Mouse (Mus musculus): ENCODE measurements around the gene Gpr146. TPM values are rescaled to one million over a fixed set of nuclear protein-coding genes. Genes with fewer than 3 reads are reported as not detected.

Gpr146 gene
- polyA plus RNA-seq, 1 experiment from 2014 or later: 1.8 TPM

DNA sequence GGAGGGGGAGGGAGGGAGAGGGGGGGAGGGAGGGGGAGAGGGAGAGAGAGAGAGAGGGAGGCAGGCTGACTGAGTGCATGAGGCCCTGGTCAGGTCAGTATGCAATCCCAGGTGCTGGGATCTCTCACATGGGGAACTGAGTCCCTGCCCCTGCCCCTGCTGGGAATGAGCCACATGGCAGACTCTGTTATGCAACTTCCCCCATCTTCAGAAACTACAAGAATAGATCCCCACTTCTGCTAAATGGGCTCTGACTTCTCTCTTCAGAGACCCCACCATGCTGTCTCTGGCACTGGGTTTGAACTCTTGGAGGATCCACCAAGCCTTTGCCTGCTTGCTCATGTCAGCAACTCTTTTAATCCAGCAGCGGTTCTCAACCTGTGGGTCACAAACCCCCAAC is 11.7 kb upstream of the Gpr146 start:
- Histone ChIP-seq H3K4me3 (ENCODE audit: low read depth, low read length) (no peak overlapping the region), H3K9ac (replicated peaks; ENCODE audit: low read depth, low read length) (no peak overlapping the region), H3K4me1 (ENCODE audit: control insufficient read depth, insufficient read depth, low read length) (0 out of 2 replicates have a peak, but pooled peaks cover 5% of the 10 kb centered on the region), H3K9me3 (ENCODE audit: control insufficient read depth, low read length) (no peaks in the 10 kb centered on the region), H3K27me3 (ENCODE audit: control insufficient read depth, insufficient read depth, low read length) (no peaks in the 10 kb centered on the region), H3K4me2 (ENCODE audit: low read depth, low read length) (no peak overlapping the region), H3K36me3 (ENCODE audit: control insufficient read depth, insufficient read depth, low read length) (no peaks in the 10 kb centered on the region), H3K27ac (ENCODE audit: low read depth, low read length) (no peak overlapping the region)
- no peak for ATAC-seq (ENCODE audit: low read depth)
- WGBS: 85% methylated on average over 1 of the region's 1 CpGs

DNA sequence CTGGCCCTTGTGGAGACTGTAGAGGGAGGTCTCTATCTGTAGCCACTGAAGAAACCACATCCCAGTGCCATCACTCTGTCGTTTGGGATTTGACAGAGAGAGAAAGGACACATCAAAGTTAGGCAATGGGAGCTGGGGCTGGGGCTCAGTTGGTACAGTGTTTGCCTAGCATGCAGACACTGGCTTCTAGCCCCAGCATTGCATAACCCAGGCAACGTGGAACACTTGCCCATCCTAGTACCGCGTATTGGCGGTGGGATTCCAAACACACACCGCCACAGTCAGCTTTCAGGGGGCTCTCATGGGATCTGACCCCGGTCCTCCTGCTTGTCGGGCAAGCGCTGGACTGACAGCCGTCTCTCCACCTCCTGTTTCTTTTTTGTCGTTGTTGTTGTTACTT is 11.0 kb upstream of the Gpr146 start:
- H3K4me3 ChIP-seq (ENCODE audit: low read depth, low read length): no peak overlapping the region
- no peaks in the 10 kb centered on the region for H3K36me3 ChIP-seq (ENCODE audit: control insufficient read depth, insufficient read depth, low read length)
- no peaks in the 10 kb centered on the region for H3K9me3 ChIP-seq (ENCODE audit: control insufficient read depth, low read length)
- H3K27me3 ChIP-seq (ENCODE audit: control insufficient read depth, insufficient read depth, low read length): no peaks in the 10 kb centered on the region
- no peak for ATAC-seq (ENCODE audit: low read depth)
- no peak overlapping the region for H3K9ac ChIP-seq (replicated peaks; ENCODE audit: low read depth, low read length)
- 74% methylated on average over 11 of the region's 11 CpGs for WGBS
- H3K4me2 ChIP-seq (ENCODE audit: low read depth, low read length): no peak overlapping the region
- peaks cover 9% of the 10 kb centered on the region for H3K4me1 ChIP-seq (ENCODE audit: control insufficient read depth, insufficient read depth, low read length)
- no peak overlapping the region for H3K27ac ChIP-seq (ENCODE audit: low read depth, low read length)

DNA sequence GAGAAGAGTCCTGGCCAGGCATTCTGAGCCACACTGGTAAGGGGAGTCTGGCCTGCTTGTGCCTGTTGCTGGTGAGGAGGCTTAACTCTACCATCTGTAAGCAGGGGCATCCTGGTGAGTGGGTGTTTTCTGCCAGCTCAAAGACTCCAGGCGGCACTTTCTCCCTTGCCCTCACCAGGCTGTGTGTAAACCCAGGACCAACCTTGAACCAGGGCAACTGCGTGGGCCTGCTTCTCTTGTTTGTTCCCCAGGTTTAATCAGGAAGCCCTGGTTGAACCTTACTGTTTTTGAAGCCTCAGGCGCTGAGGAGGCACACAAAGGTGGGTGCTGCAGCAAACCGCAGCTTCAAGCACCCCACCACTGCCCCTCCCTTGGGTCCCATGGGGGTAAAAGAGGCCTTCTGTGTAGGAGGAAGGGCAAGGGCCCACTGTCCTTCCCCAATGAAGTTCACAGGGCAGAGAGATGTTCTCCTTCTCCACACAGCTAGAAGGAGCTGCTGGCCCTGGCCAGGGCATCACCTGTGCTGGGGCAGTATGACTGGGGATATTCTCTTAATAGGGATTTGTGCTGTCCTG is 9.5 kb upstream of the Gpr146 start:
- no peak overlapping the region for H3K4me2 ChIP-seq (ENCODE audit: low read depth, low read length)
- no peak overlapping the region for H3K27ac ChIP-seq (ENCODE audit: low read depth, low read length)
- no peaks in the 10 kb centered on the region for H3K9me3 ChIP-seq (ENCODE audit: control insufficient read depth, low read length)
- no peaks in the 10 kb centered on the region for H3K36me3 ChIP-seq (ENCODE audit: control insufficient read depth, insufficient read depth, low read length)
- no peak overlapping the region for H3K4me3 ChIP-seq (ENCODE audit: low read depth, low read length)
- no peaks in the 10 kb centered on the region for H3K27me3 ChIP-seq (ENCODE audit: control insufficient read depth, insufficient read depth, low read length)
- peaks cover 18% of the 10 kb centered on the region for H3K4me1 ChIP-seq (ENCODE audit: control insufficient read depth, insufficient read depth, low read length)
- no peak for ATAC-seq (ENCODE audit: low read depth)
- no peak overlapping the region for H3K9ac ChIP-seq (replicated peaks; ENCODE audit: low read depth, low read length)
- WGBS: 97% methylated on average over 4 of the region's 4 CpGs

DNA sequence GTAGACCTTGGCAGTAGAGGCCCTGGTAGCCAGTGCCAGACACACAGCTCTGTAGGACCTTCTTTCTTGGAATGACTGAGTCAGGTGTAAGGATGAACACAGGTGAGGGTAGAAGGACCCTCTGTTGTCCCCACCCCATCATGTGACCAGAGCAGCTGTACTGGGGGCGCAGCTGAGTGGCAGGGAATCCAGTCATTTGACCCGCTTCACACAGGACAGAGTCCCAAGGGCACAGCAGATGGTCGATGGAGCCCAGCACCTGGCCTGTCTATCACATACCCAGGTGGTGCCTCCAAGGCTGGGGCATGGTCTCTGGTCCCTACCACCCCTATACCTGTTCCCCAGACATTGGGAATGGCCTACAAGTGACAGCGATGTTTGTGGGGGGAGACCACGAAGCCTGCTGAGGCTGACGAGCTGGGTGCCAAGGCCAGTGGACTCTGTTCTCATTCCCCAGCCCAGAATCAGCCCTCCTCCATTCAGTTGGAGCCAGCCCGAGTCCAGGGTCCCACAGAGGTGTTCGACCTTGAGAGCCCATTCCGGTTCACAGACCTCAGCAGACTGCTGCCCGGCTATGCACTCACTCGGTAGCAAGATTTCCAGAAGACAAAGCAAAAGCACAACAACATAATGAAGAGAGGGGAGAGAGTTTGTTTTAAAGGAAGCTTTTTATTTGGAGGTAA is 8.7 kb upstream of the Gpr146 start:
- H3K4me1 ChIP-seq (ENCODE audit: control insufficient read depth, insufficient read depth, low read length): peaks cover 18% of the 10 kb centered on the region
- H3K4me3 ChIP-seq (ENCODE audit: low read depth, low read length): no peak overlapping the region
- WGBS: 85% methylated on average over 11 of the region's 11 CpGs
- no peak overlapping the region for H3K4me2 ChIP-seq (ENCODE audit: low read depth, low read length)
- H3K27me3 ChIP-seq (ENCODE audit: control insufficient read depth, insufficient read depth, low read length): no peaks in the 10 kb centered on the region
- no peak overlapping the region for H3K27ac ChIP-seq (ENCODE audit: low read depth, low read length)
- no peak overlapping the region for H3K9ac ChIP-seq (replicated peaks; ENCODE audit: low read depth, low read length)
- H3K9me3 ChIP-seq (ENCODE audit: control insufficient read depth, low read length): no peaks in the 10 kb centered on the region
- ATAC-seq (ENCODE audit: low read depth): no peak
- no peaks in the 10 kb centered on the region for H3K36me3 ChIP-seq (ENCODE audit: control insufficient read depth, insufficient read depth, low read length)

DNA sequence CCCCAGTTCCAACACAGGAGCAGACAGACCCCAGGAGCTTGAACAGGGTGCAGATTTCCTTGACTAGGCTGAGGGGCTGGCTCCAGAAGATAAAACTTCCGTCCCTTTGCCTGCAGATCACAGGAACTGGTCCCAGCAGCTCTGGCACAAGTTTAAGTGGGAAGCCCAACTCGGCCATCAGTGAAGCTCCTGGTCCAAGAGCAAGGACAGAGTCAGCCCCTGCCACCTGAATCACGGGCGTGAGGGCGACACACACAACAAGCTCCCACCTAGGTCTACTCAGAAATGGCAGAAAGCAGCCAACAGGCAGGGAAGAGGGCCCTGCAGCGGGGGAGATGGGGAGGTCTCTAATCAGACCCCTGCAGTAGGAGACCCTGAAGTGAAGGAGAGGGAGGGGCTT is 7.2 kb upstream of the Gpr146 start:
- Histone ChIP-seq H3K9ac (replicated peaks; ENCODE audit: low read depth, low read length) (0 out of 2 replicates have a peak overlapping the region, but pooled peaks have one; percentile 11), H3K27ac (ENCODE audit: low read depth, low read length) (no peak overlapping the region), H3K4me2 (ENCODE audit: low read depth, low read length) (no peak overlapping the region), H3K36me3 (ENCODE audit: control insufficient read depth, insufficient read depth, low read length) (no peaks in the 10 kb centered on the region), H3K4me1 (ENCODE audit: control insufficient read depth, insufficient read depth, low read length) (peaks cover 13% of the 10 kb centered on the region), H3K4me3 (ENCODE audit: low read depth, low read length) (no peak overlapping the region), H3K9me3 (ENCODE audit: control insufficient read depth, low read length) (no peaks in the 10 kb centered on the region), H3K27me3 (ENCODE audit: control insufficient read depth, insufficient read depth, low read length) (no peaks in the 10 kb centered on the region)
- ATAC-seq (ENCODE audit: low read depth): no peak
- 93% methylated on average over 6 of the region's 6 CpGs for WGBS

DNA sequence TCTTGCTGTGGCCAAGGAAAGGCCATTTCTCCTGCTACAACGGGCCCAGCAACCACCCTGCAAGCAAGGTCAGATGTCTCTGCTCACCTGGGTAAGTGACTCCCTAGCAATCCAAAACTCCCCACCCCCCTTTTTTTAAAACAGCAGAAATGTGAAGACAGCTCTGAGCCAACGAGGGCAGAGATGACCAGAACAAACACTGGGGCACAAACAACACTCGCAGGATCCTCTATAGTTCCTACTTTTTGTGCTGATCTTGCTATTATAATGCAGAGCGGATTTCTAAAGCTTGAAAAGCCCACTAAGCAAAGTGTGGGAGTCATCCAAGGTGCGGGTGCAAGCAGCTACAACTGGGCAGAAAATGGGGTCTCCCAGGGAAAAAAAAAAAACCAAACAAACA is 6.4 kb upstream of the Gpr146 start:
- Histone ChIP-seq H3K27ac (ENCODE audit: low read depth, low read length) (no peak overlapping the region), H3K36me3 (ENCODE audit: control insufficient read depth, insufficient read depth, low read length) (no peaks in the 10 kb centered on the region), H3K9me3 (ENCODE audit: control insufficient read depth, low read length) (no peaks in the 10 kb centered on the region), H3K9ac (replicated peaks; ENCODE audit: low read depth, low read length) (no peak overlapping the region), H3K4me1 (ENCODE audit: control insufficient read depth, insufficient read depth, low read length) (peaks cover 13% of the 10 kb centered on the region), H3K27me3 (ENCODE audit: control insufficient read depth, insufficient read depth, low read length) (no peaks in the 10 kb centered on the region), H3K4me2 (ENCODE audit: low read depth, low read length) (peak overlapping the region; percentile 94), H3K4me3 (ENCODE audit: low read depth, low read length) (peak overlapping the region; percentile 56; the same call in 1 of the 2 replicates)
- 61% methylated on average over 5 of the region's 5 CpGs for WGBS
- ATAC-seq (ENCODE audit: low read depth): no peak

DNA sequence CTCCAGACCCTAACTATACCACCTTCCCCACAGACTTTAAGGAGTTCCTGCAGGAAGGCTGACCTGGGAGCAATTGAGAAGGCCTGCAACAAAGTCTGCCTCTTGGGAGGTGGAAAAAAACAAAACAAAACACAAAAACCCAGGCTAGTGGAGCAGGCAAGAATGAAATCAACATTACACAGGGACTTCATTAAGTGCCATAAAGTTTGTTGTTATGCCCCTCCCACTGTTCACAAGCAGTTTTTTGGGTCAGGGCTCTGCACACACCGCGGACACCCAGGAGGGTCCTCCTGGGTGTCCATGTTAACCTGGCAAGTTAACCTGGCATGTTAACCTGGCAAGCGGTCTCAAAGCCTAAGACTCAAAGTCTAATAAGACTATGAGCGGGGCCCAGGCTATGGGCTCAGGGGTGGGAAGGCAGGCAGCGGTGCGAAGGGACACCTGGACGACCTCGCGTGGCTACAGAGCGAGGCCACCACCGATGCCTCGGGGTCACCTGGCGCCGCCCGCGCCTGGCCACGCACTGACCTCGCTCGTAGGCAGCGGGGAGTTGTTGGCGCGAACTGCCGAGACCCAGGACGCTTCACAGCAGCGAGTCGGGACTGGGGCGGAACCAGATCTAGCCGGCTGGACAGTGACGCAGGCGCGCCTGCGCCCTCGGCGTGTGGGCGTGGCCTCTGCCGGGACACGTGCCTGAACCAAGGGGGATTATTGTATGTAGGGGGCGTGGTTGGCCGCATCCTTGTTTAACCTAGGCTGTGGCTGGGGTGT is 5.7 kb upstream of the Gpr146 start:
- WGBS: 1% methylated on average over 37 of the region's 39 CpGs
- Histone ChIP-seq H3K4me1 (ENCODE audit: control insufficient read depth, insufficient read depth, low read length) (peaks cover 13% of the 10 kb centered on the region), H3K27me3 (ENCODE audit: control insufficient read depth, insufficient read depth, low read length) (no peaks in the 10 kb centered on the region), H3K9me3 (ENCODE audit: control insufficient read depth, low read length) (no peaks in the 10 kb centered on the region), H3K36me3 (ENCODE audit: control insufficient read depth, insufficient read depth, low read length) (no peaks in the 10 kb centered on the region), H3K27ac (ENCODE audit: low read depth, low read length) (peak overlapping the region; percentile 87), H3K4me2 (ENCODE audit: low read depth, low read length) (peak overlapping the region; percentile 94), H3K9ac (replicated peaks; ENCODE audit: low read depth, low read length) (peak overlapping the region; percentile 86), H3K4me3 (ENCODE audit: low read depth, low read length) (peak overlapping the region; percentile 56)
- peak; percentile 95 for ATAC-seq (ENCODE audit: low read depth)

DNA sequence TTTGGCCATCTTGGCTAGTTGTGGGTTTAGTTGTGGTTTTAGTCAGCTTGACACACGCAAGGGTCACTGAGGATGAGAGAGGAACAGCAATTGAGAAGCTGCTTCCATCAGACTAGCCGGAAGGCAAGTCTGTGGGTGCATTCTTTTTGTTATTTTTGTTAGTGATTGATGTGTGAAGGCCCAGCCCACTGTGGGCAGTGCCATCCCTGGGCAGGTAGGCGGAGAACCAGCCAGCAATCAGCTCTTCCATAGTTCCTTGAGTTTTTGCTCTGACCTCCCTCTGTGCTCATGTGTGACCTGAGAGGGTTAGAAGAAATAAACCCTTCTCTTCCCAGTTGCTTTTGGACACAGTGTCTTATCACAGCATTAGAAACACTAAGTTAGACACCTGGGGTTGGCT is 4.4 kb upstream of the Gpr146 start:
- H3K9me3 ChIP-seq (ENCODE audit: control insufficient read depth, low read length): no peaks in the 10 kb centered on the region
- 79% methylated on average over 3 of the region's 3 CpGs for WGBS
- H3K9ac ChIP-seq (replicated peaks; ENCODE audit: low read depth, low read length): no peak overlapping the region
- no peak overlapping the region for H3K4me3 ChIP-seq (ENCODE audit: low read depth, low read length)
- peaks cover 13% of the 10 kb centered on the region for H3K4me1 ChIP-seq (ENCODE audit: control insufficient read depth, insufficient read depth, low read length)
- H3K4me2 ChIP-seq (ENCODE audit: low read depth, low read length): no peak overlapping the region; the same call in 1 of the 2 replicates
- H3K27ac ChIP-seq (ENCODE audit: low read depth, low read length): no peak overlapping the region
- H3K27me3 ChIP-seq (ENCODE audit: control insufficient read depth, insufficient read depth, low read length): no peaks in the 10 kb centered on the region
- no peaks in the 10 kb centered on the region for H3K36me3 ChIP-seq (ENCODE audit: control insufficient read depth, insufficient read depth, low read length)
- ATAC-seq (ENCODE audit: low read depth): no peak

DNA sequence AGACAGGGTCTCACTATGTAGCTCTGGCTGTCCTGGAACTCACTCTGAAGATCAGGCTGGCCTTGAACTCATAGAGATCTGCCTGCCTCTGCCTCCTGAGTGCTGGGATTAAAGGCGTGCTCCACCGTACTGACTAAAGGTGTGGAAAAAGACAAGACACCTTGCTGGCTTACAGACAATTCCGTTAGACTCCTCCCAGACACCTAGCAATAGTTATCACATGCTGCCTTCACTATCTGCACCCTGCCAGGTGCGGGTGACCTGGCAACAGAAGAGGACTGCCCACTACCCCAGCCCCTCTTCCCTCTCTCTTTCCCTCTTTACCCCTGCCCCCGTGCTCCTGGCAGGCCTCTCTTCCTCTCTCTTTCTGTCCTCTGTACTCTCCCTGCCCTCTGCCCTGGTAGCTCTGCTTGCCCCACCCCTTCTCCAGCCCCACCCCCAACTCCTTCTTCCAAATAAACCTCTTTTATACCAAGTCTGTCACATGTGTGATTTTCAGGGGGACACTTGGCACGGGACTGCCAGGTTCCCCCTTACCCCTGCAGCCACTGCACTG is 3.5 kb upstream of the Gpr146 start:
- Histone ChIP-seq H3K4me3 (ENCODE audit: low read depth, low read length) (no peak overlapping the region), H3K27me3 (ENCODE audit: control insufficient read depth, insufficient read depth, low read length) (no peaks in the 10 kb centered on the region), H3K9ac (replicated peaks; ENCODE audit: low read depth, low read length) (no peak overlapping the region), H3K27ac (ENCODE audit: low read depth, low read length) (no peak overlapping the region), H3K9me3 (ENCODE audit: control insufficient read depth, low read length) (no peaks in the 10 kb centered on the region), H3K4me2 (ENCODE audit: low read depth, low read length) (no peak overlapping the region), H3K36me3 (ENCODE audit: control insufficient read depth, insufficient read depth, low read length) (no peaks in the 10 kb centered on the region), H3K4me1 (ENCODE audit: control insufficient read depth, insufficient read depth, low read length) (peaks cover 13% of the 10 kb centered on the region)
- WGBS: 88% methylated on average over 6 of the region's 6 CpGs
- ATAC-seq (ENCODE audit: low read depth): no peak
